Mouse (Mus musculus) cerebellum, adult 11-12 months (tissue): ENCODE data around the gene Plekha1.

Experiments
- DNase-seq: peaks from one replicate; pipeline ENCODE4 v3.0.0; 2022

Gene Plekha1

DNA sequence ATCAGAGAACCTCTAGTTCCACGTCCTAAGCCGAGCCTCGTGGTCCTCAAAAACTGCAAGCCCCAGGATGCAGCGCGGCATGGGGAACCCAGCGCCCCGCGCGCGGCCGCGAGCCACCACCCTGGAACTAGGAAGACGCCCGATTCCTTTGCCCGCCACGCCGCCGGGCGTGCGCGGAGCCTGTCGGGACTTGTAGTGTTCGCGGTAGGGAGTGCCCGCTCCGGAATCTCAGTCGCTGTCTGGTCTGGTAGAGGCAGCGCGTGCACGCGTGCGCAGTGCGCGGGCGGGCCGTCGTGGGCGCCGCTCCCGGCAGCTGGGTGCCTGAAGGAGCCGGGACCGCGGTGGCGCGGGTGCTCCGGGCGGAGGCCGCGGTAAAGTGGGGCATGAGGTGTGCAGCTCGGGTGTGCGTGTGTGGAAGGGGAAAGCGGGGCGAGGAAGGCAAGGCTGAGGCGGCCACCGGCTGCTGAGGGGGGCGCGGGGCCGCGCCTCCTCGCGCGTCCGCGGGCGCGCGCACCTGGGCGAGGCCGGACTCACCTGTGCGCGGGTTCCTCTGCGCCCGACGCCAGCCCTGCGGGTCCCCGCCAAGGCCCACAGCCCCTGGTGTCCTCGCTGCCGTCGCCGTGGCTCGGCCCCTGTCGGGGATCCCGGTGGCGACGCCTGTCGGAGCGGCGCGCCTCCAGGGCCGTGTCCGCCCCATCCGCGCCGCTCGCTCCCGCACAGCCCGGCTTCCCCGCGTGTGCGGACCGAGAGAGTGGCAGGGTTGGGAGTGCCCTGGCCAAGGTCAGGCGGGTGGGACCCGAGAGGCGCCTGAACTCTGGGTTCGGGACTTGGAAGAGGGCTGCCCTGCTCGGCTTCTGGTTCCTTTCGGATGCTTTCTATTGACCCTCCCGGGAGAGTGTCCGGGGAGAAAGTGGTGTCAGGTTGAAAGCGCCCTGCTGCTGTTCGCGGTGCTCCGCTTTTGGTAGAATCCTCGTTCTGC lies at the start of gene Plekha1:
Gene Plekha1, plus strand, starts transcription at position 144 of the 979 bp plus-strand sequence.
- DNase-seq = peak; percentile 99

DNA sequence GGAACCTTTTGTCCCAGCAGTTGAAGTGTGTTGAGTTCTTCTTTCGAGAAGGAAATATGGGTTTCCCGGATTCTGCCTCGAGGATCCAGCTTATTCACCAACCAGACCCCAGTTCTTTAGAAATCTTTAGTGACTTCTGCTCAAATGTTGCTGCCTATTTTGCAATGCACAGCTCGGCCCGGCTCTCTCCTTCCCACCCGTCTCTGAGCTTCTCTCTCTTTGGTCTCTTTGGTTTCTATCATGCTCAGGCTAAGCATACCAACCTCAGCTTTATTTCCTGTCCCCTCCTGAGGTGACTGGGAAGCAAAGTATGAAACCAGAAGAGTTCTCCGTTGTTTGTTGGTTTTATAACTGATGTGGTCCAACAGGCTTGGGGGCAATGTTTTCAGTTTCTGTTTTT lies 49.3 kb upstream of the Plekha1 start:
- DNase-seq = no peak

DNA sequence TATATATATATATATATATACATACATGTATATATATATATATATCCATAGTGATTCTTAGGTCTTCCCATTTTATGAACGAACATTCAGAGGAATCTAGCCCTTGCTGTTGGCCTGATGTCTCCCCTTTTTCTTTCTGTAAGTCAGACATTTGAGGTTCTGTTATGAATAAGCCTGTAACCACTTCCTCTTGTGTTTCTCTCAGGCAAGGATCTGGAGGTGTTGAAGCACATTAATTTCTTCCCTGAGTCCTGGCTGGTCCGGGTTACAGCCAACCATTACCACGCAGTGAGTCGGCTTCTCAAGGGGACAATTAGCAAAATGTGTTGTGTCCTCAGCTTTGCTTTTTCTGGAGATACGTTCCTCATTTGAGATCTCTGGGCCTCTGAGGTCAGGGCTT lies 46.7 kb upstream of the Plekha1 start:
- DNase-seq = no peak

DNA sequence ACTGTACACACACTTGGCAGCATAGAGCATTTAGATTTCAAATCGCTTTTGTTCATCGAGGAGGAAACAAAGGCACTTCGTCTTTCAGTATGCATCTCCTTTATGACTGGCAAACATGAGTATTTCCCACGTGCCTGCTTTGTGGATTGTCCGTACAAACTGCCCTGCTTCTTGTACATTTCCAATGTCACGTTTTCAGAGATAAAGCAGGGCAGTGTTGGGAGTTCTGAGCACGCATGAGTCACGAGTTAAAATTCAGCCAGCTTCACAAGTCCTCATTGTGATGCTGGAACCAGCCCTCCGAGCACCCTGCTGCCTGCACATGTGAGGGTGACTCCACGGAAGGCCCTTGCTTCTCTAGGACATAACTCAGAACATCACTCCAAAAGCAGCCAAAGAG lies 45.9 kb upstream of the Plekha1 start:
- DNase-seq = no peak

DNA sequence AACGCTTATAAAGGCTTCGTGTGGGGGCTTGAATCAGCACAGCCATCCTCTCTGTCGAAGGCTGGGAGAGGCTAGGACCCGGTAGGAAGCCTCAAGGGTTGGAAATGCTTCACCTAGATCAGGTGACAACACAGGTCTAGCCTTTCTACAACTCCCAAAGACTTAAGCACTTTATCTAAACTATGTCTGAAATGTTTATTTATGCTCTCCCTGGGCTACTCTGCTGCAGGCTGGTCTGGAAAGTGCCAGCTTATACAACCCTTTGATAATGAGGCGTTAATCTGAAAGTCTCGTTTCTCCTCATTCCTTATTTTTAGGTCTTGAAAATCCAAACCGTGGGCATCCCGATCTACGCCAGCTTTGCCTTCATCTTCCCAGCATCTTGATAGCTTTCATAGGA lies 41.6 kb upstream of the Plekha1 start:
- DNase-seq = no peak

DNA sequence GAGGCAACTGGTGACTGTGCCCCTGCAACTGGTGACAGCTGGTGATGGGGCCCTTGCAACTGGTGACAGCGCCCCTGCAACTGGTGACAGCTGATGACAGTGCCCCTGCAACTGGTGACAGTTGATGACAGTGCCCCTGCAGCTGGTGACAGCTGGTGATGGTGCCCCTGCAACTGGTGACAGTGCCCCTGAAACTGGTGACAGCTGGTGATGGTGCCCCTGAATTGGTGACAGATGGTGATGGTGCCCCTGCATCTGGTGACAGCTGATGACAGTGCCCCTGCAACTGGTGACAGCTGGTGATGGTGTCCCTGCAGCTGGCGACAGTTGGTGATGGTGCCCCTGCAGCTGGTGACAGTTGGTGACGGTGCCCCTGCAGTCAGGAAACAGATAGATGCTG lies 39.2 kb upstream of the Plekha1 start:
- DNase-seq = no peak

DNA sequence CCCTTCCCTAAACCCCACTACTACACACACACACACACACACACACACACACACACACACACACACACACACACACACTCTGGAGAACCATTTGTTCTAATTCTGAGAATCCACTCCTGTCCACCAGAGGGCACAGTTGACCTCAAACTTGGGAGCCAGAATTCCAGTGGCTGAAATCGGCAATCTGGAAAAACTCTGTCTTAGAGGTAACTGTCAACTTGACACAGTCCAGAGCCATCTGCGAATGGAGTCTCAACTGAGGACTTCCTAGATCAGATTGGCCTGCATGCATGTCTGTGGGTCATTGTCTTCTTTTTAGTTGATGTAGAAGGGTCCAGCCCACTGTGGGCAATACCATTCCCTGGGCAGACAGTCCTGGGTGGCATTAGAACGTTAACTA lies 38.1 kb upstream of the Plekha1 start:
- no peak for DNase-seq

DNA sequence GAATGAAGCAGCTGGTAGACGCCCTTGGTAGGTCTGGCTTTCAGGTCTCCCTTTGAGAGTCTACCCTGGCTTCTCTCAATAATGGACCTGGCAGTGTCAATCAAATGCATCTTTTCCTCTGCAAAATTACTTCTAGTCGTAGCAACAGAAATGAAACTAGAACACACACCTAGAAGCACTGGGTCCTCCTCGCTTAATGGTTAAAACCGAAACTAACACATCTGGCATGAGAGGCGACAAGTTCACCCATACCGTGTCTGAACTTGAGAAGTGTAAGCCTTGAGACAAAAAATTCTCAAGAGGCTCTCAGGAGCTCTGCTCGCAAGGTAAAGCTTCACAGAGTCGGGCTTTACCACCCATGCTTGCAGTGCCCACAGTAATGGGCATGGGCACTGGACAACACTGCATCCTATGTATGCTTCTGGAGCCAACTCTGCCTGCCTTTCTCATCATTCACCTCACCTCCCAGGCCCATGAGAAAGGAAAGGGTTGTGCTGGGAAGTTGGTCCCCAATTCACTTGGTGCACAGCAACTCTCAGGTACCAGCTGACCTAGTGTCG lies 37.6 kb upstream of the Plekha1 start:
- no peak for DNase-seq

DNA sequence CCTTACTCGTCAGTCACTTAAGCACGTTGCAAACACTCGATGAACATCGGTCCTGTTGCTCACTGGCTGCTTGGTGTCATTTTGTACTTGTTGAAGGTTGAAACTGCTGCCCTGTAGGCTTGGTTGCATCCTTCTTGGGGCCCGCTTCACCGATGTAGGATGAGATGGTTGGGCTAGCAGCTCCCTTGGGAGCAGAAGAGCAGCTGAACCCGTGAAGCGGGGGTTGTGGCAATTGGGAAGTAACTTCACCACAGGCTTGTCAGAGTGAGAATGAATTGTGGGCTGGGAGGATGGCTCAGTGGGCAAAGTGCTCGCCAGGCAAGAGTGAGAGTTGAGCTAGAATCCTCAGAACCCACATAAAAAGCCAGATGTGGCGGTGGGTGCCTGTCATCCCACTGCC lies 37.1 kb upstream of the Plekha1 start:
- no peak for DNase-seq

DNA sequence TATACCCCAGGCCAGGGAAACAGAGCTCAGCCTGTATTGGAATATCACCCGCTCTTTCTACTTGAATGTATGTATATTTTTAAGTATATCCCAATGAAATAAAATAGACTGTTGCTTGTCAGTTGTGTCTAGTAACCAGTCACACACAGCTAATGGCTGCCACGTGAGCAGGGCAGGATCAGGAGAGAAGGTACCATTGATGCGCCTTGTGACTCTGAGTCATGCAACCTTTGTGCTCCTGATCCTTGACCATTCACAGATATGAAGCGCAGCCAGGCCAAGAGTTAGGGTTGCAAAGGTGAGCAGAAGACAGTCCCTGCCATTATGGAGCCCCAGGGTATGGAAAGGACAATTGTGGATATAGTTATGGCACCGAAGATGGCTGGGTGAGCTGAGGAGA lies 34.0 kb upstream of the Plekha1 start:
- no peak for DNase-seq

DNA sequence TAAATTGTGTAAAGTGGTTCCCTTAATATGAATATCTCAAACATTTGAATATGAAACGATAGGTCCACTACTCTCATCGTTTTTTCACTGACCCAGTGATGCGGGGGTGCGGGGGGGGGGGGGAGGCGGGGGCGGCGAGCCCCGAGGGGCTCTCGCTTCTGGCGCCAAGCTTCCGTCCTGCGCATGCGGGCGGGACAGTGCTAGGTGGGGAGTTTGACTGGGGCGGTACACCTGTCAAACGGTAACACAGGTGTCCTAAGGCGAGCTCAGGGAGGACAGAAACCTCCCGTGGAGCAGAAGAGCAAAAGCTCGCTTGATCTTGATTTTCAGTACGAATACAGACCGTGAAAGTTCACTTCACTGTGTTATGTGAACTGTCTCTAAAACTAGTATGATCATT lies 31.3 kb upstream of the Plekha1 start:
- DNase-seq = no peak

DNA sequence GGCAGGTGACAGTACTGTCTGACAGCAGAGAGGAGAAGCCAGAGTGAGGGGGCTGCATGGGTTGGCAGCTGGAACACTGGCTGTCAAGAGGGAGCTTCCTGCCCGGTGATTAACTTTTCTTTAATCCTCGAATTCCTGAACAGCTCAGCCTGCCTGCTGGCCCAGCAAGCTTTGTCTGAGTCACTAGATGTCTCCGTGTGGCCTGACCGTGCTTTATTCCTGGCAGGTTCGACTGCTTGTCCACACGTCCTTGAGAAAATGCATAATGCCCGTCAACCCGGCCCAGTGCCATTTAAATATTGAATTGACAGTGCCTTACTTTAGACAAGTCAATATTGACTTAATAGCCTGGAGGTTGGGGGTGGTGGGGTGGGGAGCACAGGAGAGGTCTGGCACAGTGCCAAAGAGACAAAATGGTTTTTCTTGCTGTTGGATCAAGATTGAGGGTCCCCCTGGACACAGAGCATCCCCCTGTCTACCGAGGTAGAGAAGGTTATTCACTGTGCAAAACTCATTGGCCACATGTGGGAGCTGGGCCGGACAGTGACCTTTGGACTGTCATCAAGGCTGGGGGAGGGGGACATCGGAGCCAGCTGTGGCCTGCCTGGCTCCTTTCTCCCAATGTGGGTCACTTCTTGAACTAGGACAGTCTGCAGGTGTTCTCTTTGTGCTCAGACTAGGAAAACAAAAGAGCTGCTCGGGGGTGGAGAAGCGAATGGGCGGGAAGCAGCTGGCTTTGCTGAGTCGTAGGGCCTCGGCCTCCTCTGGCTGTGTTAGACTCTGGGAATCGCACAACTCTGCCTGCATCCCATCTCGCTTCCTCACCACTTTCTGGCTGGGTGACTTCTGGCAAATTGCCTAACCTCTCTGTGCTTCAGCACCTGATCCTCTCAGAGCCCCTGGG lies 30.3 kb upstream of the Plekha1 start:
- DNase-seq = peak; percentile 54

DNA sequence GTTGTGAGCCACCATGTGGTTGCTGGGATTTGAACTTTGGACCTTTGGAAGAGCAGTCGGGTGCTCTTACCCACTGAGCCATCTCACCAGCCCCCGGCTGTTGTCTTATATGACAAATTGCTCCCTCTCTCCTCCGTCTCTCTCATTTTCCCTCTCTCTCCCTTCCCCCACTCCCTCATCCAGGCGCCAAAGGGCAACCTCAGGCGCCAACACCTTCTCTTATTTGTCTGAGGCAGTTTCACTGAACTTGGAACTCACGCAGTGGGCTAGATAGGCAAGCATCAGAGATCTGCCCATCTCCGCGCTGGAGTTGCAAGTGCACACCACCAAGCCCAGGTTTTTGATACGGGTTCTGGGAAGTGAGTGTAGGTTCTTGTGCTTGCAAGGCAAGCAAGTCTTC lies 29.5 kb upstream of the Plekha1 start:
- DNase-seq = no peak

DNA sequence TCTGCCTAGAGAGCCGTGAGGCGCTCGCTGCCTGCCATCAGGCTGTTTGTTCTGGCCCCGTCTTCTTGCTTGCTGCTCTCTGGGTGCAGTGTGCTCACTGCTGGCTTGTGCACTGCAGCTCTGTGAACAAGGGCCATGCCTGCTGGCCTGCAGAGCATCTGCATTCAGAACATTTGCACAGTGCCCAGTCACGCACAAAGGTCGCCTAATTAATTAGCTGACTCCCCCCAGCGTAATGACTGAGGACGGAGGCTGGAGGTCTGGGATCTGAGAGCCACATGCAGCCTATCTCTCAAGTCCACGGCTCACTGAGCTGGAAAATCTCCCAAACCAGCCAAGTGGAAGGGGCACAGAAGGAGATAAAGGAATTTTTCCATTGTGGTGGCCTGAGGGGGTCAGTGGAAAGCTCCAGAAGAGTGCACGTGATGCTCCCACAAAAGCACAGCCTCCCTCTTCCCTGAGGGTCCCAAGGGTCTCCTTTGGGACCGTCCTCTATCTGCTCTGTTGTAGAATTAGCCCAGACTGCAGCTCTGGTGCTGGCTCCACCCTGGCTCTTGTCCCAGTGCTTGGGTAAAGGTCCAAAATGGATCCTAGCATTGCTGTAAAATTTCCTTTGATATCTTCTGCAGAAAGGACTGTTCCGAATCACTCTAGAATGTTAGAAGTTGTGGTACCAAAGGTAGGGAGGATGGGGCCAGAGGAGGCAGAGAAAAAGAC lies 27.5 kb upstream of the Plekha1 start:
- peak; percentile 89 for DNase-seq

DNA sequence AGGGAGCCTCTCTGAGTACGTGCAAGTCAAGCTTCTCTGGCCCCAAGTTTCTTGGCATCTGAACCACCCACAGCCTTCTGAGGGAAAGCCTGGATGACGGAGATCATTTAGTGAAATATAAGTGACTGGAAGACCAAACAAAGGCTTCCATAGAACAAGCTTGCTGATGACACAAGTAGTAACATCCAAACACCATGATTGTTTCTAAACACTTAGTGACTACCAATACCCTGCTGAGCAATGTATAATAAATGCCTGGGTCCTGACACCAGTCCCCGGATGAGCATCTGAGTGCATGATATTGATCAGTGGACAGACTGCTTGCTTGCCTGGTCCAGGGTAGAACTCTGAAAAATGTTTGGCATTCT lies 26.9 kb upstream of the Plekha1 start:
- no peak for DNase-seq

DNA sequence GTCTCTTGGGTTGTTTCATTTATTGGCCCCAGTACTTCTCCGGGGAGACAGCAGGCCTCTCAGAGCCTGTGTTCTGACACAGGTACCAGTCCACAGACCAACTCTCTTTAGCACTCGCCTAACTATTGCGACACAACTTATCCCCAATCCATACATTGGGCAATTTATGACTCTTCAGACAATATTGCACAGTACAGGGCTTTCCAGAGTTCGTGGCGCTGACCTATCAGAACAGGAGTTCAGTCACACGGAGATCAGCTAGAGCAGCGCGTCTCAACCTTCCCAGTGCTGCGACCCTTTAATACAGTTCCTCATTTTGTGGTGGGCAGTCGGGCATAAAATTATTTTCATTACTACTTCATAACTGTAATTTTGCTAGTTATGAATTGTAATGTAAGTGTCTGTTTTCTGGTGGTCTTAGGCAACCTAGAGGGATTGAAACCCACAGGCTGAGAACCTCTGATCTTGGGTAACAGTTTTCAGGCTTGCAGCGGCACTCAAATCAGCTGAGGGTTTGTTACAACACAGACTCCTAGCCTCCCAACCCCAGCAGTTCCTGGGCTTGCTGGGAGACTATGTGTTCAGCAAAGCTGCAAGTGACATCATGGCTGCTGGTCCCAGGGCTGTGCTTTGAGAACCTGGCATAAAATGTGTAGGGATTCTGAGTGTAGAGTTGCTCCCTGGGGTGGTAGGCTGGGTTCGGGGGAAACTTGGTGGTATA lies 26.0 kb upstream of the Plekha1 start:
- no peak for DNase-seq

DNA sequence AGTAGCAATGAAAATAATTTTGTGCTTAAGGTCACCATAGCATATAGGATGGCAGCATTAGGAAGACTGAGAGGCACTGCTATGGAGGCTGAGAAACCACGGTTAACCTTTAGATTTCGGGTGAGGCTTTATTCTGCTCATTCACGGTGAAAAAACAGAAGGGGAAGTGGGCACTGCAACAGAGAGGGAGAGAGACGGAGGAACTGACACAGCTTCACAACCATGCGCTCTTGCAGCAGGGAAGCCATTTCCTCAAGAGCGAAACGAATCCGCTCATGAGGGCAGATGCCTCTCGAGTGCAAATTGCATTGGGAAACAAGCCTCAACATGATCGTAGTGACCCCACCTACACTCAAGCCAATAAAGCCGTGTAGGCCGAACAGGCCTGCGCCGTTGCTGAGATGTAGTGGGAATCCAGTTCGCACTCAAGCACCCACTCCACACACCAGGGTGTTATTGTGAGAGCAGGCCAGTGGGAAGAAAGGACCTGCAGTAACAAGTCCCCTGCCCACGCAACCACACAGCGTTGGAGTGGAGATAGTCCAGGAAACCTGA lies 18.3 kb upstream of the Plekha1 start:
- no peak for DNase-seq

DNA sequence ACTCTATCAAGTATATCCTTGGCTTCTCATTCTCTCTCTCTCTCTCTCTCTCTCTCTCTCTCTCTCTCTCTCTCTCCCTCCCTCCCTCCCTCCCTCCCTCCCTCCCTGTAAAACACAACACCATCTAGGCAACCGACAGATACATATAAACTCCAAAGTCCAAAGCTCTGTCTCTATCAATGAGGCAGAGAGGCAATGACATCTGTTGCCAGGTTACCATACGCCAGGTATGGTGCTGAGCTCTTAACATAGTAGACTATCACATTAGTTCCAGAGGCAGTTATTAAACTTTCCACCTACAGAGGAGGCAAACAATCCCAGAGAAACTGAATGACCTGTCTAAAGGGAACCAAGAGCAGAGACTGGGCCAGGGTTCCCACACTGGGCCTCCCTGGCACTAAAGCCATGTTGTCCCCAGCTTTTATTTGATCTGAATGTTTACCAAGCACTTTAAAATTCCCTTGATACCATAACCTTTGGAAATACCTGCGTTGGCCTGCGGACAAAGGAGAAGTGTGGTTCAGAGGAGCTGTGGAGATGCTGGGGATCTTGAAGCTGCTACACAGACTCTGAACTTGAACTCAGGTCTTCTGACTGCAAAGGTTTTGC lies 10.8 kb upstream of the Plekha1 start:
- DNase-seq = no peak

DNA sequence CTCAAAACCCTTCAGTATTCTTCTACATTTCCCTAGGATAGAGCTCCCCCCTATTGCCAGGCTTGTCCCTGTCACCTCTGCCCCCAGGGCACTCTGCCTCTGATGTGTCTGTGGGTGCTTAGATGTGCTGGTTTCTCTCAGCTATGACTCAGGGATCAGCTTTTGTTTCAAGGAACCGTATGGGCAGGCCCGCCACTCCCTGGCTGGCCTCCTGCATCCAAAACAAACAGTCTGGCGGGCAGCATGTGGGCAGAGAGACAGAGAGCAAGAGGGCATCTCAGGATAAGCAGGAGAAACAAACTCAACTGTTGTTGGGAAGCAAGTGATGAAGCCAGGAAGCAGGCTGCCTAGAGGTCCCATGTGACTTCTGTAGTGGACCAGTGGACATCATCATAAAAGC lies 9.9 kb upstream of the Plekha1 start:
- DNase-seq = peak; percentile 75

DNA sequence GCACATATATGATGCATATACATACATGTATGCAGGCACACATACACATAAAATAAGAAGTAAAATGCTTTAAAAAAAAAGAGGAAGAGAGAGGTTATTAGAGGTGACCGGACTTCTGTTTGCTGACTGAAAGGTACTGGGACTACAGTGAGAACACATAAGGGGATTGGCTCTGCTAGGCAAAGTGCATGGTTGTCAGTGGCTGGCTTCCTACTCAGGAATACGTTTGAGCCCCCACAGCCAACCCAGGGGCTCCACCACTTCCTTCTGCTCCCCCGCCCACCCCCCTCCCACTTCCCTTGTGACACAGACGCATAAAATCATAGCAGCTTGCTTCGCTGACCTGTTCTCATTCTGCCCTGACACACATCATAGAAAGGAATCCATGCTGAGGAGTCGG lies 7.6 kb upstream of the Plekha1 start:
- no peak for DNase-seq

DNA sequence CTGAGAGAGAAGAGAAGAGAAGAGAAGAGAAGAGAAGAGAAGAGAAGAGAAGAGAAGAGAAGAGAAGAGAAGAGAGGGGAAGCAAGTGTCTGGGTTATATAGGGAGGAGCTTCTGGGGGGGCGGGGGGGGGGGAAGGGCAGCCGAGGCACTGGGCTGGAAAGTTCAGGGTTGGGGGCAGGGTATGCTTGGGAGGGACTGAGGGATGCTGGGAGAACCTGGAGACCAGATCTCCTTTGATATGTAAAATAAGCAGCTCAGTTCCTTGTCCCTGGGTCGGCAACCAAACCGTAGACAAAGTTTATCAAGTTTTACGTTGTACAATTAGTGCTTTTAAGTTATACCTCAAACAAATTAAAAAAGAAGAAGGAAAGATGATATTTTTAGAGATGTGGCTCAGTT lies 5.6 kb upstream of the Plekha1 start:
- DNase-seq = no peak
